Mouse (Mus musculus) midbrain, embryonic 15.5 days (tissue): ENCODE measurements around the gene Gprin1. TPM values are rescaled to one million over a fixed set of nuclear protein-coding genes. Genes with fewer than 3 reads are reported as not detected.
"Not testable (repeated sequence)": the region's sequence is repeated elsewhere in the genome, so short reads cannot be mapped to it uniquely, and the experiment has no call there.

Source experiments
- ATAC-seq: fragments of 200-750 bp; cut with Nextera tagmentation; replicated peaks from 2 replicates; pipeline ENCODE4 v1.8.0; 2017; ENCODE audit warnings: moderate TSS enrichment
- H3K27ac ChIP-seq: fragments of 300-500 bp; sonication (generic); 2 replicates; pipeline ENCODE4 v1.5.1; 2015; ENCODE audit warnings: mild to moderate bottlenecking, inconsistent platforms
- H3K27me3 ChIP-seq: fragments of 300-500 bp; sonication (generic); replicated peaks from 2 replicates; pipeline ENCODE4 v1.6.1; 2015; ENCODE audit warnings: inconsistent platforms
- H3K36me3 ChIP-seq: fragments of 300-500 bp; sonication (generic); replicated peaks from 2 replicates; pipeline ENCODE4 v1.6.1; 2015; ENCODE audit warnings: inconsistent platforms
- H3K4me1 ChIP-seq: fragments of 300-500 bp; sonication (generic); 2 replicates; pipeline ENCODE4 v1.6.1; 2015; ENCODE audit warnings: inconsistent platforms
- H3K4me2 ChIP-seq: fragments of 300-500 bp; sonication (generic); 2 replicates; pipeline ENCODE4 v1.6.1; 2015; ENCODE audit warnings: inconsistent platforms, mild to moderate bottlenecking, moderate library complexity
- H3K4me3 ChIP-seq: fragments of 300-500 bp; sonication (generic); 2 replicates; pipeline ENCODE4 v1.5.1; 2015; ENCODE audit warnings: mild to moderate bottlenecking, inconsistent platforms
- H3K9ac ChIP-seq: fragments of 300-500 bp; sonication (generic); 2 replicates; pipeline ENCODE4 v1.6.1; 2015; ENCODE audit warnings: mild to moderate bottlenecking, inconsistent platforms
- H3K9me3 ChIP-seq: fragments of 300-500 bp; sonication (generic); 2 replicates; pipeline ENCODE4 v1.6.1; 2016; ENCODE audit warnings: inconsistent platforms
- WGBS: fragments of 180-500 bp; shearing (Covaris S2); methylation state at CpG from one replicate; pipeline ENCODE4 v1.1.7; 2015; ENCODE audit warnings: mixed read lengths; 5-methylcytosine and 5-hydroxymethylcytosine counted together
- polyA plus RNA-seq: library from polyadenylated mRNA; unstranded; fragments of >200 nt; fragmentation: Nextera tagmentation; extraction: Ambion mirVana; gene quantifications from 2 replicates; pipeline ENCODE4 v1.2.1, GENCODE M21; 2015

Gene Gprin1
- 26.0 and 32.7 TPM in 2 replicates for polyA plus RNA-seq

GRCm38 (mm10) chr13:54749864-54750411 lies at the start of gene Gprin1:
Gprin1 (minus strand) TSS chr13:54749874.
- H3K4me2 ChIP-seq: peak within 1 kb of the TSS; percentile 74
- peaks cover 62% of the 10 kb centered on the region for H3K4me1 ChIP-seq
- peaks cover 11% of the 10 kb centered on the region; the same call in 1 of the 2 replicates for H3K27me3 ChIP-seq
- H3K4me3 ChIP-seq: peak within 1 kb of the TSS; percentile 67
- H3K27ac ChIP-seq: peak within 1 kb of the TSS; percentile 93
- no peaks in the 10 kb centered on the region for H3K9me3 ChIP-seq
- WGBS: 1% methylated on average over 29 of the region's 29 CpGs
- ATAC-seq: peak; percentile 79
- no peaks in the 10 kb centered on the region for H3K36me3 ChIP-seq
- H3K9ac ChIP-seq: peak within 1 kb of the TSS; percentile 76

DNA sequence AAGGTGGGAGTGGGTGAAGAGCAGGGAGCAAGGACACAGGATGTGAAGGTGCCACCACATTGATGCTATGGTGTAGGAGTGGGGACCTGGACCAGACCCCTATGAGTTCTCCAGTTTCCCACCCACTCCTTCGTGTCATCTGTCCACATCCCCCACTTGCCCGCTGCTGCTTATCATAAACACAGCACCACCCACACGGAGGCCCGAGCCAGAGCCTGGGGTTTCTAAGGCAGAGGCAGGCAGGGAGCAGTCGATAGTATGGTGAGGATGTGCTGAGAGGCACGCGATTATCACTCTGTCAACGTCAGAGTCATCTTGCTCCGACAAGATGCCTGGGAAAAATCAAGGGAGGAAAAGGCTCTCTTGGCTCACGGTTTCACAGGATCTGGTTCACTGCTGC lies 49.1 kb upstream of the Gprin1 start:
- H3K4me2 ChIP-seq: no peak overlapping the region
- no peak overlapping the region for H3K9ac ChIP-seq
- H3K27me3 ChIP-seq: peaks cover 17% of the 10 kb centered on the region
- 75% methylated on average over 10 of the region's 10 CpGs for WGBS
- ATAC-seq: no peak
- no peak overlapping the region for H3K4me3 ChIP-seq
- H3K9me3 ChIP-seq: no peaks in the 10 kb centered on the region
- no peaks in the 10 kb centered on the region for H3K4me1 ChIP-seq
- H3K27ac ChIP-seq: no peak overlapping the region
- H3K36me3 ChIP-seq: no peaks in the 10 kb centered on the region

- peaks cover 17% of the 10 kb centered on the region for H3K27me3 ChIP-seq
- no peak overlapping the region for H3K4me3 ChIP-seq
- no peak overlapping the region for H3K9ac ChIP-seq
- H3K27ac ChIP-seq: no peak overlapping the region
- H3K4me2 ChIP-seq: no peak overlapping the region
- H3K9me3 ChIP-seq: no peaks in the 10 kb centered on the region
- no peaks in the 10 kb centered on the region for H3K4me1 ChIP-seq
- no peaks in the 10 kb centered on the region for H3K36me3 ChIP-seq
- 79% methylated on average over 16 of the region's 16 CpGs for WGBS
- no peak for ATAC-seq
These were observed 48.4 kb upstream of the Gprin1 start for GRCm38 (mm10) chr13:54797861-54798643.

- Histone ChIP-seq H3K36me3 (no peaks in the 10 kb centered on the region), H3K4me1 (no peaks in the 10 kb centered on the region), H3K27me3 (peaks cover 17% of the 10 kb centered on the region), H3K9ac (no peak overlapping the region), H3K4me3 (no peak overlapping the region), H3K27ac (no peak overlapping the region), H3K4me2 (no peak overlapping the region), H3K9me3 (no peaks in the 10 kb centered on the region)
- no peak for ATAC-seq
- 39% methylated on average over 4 of the region's 4 CpGs for WGBS
These were observed 47.7 kb upstream of the Gprin1 start for GRCm38 (mm10) chr13:54797356-54797755.

- 41% methylated on average over 5 of the region's 5 CpGs for WGBS
- no peaks in the 10 kb centered on the region for H3K9me3 ChIP-seq
- no peak overlapping the region for H3K9ac ChIP-seq
- peaks cover 23% of the 10 kb centered on the region for H3K27me3 ChIP-seq
- ATAC-seq: no peak
- H3K4me2 ChIP-seq: no peak overlapping the region
- H3K4me3 ChIP-seq: no peak overlapping the region
- H3K4me1 ChIP-seq: peaks cover 12% of the 10 kb centered on the region
- no peak overlapping the region for H3K27ac ChIP-seq
- no peaks in the 10 kb centered on the region for H3K36me3 ChIP-seq
These were observed 45.2 kb upstream of the Gprin1 start for GRCm38 (mm10) chr13:54794843-54795242.

- H3K4me2 ChIP-seq: no peak overlapping the region
- WGBS: 79% methylated on average over 16 of the region's 16 CpGs
These were observed 44.4 kb upstream of the Gprin1 start for GRCm38 (mm10) chr13:54794002-54794577.

DNA sequence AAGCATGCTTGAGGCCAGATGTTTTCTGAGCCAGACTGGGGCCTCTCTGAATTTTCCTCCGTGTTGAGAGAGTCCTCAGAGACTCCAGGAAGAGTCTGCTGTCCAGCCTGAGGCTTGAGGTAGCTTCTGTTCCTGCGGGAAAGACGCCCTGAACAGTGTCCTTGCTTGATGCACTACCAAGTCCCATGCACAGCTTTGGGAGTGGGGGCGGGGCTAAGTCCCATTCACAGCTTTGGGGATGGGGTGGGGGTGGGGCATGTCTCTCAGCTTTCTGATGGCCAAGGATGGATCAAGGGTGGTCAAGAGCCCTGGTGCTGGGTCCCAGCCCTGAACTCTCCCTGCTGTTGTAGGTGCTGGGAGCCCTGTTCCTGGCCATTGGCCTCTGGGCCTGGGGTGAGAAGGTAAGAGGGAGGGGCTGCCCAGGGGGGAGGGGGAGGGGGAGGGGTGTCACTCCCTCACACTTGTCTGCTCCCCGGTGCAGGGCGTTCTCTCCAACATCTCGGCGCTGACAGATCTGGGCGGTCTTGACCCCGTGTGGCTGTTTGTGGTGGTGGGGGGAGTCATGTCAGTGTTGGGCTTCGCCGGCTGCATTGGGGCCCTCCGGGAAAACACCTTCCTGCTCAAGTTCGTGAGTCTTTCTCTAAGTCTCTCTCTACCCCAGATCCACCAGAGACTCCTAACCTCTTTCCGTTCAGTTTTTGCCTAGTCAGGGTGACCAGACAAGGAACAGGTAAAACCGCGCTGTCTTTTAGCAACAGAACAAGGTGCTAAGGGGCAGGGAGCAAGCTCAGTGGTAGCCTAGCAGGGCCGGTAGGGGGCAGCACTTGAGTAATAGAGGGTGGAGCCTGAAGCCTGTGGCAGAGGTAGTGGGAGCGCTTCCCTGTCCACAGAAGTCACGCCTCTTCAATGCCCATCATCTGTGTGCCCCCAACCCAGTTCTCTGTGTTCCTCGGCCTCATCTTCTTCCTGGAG lies 42.9 kb upstream of the Gprin1 start:
- ATAC-seq: no peak

More at GRCm38 (mm10) chr13:54794002-54794577, 44.4 kb upstream of the Gprin1 start:
- Histone ChIP-seq H3K36me3 (no peaks in the 10 kb centered on the region), H3K4me1 (peaks cover 18% of the 10 kb centered on the region), H3K9ac (no peak overlapping the region), H3K4me3 (no peak overlapping the region), H3K27ac (no peak overlapping the region), H3K9me3 (no peaks in the 10 kb centered on the region), H3K27me3 (peaks cover 23% of the 10 kb centered on the region)
- no peak for ATAC-seq

DNA sequence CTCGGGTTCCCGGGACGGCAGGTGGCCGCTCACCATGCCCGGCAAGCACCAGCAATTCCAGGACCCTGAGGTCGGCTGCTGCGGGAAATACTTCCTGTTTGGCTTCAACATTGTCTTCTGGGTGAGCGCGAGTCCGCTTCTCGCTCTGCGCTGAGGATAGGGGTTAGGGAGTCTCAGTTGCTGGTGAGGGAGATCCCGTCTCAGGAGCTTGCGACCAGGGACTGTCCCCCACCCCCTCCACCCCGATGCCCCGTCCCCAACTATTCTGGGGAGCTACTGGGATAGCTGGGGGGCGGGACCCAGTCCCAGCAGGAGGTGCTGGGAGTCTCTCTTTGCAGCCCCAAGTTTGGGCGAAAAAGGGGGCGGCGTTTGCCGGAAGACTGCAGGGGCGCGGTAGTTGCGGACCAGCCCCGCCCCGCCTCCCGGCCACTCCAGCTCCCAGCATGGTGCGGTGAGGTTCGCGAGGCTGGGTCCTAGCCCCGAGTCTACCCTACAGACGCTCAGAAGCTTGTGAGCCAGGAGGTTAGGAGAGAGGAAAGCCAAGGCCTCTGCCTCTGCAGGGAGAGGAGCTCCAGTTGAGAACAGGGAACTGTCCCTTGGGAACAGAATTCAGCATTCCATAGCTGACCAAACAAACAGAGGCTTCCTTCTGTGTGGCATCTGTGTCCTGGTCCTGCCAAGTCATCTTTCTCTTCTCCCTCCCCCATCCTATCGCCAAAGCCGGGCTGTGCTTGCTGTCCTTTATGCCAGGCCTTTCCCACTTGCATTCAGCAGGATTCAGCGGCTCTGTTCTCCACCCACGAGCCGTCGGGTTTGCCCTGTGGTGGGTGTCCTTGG lies 40.1 kb upstream of the Gprin1 start:
- Histone ChIP-seq H3K4me2 (peak overlapping the region; percentile 97), H3K36me3 (no peaks in the 10 kb centered on the region), H3K27me3 (peaks cover 10% of the 10 kb centered on the region), H3K9me3 (no peaks in the 10 kb centered on the region), H3K27ac (0 out of 2 replicates have a peak overlapping the region, but pooled peaks have one; percentile 40), H3K4me1 (peaks cover 20% of the 10 kb centered on the region), H3K4me3 (peak overlapping the region; percentile 61), H3K9ac (peak overlapping the region; percentile 57)
- under 1% methylated on average over 37 of the region's 38 CpGs for WGBS
- ATAC-seq: peak; percentile 58

More for the DNA sequence above, 42.9 kb upstream of the Gprin1 start:
- Histone ChIP-seq H3K9me3 (no peaks in the 10 kb centered on the region), H3K36me3 (no peaks in the 10 kb centered on the region), H3K4me2 (no peak overlapping the region), H3K27me3 (peaks cover 16% of the 10 kb centered on the region), H3K4me3 (no peak overlapping the region), H3K27ac (no peak overlapping the region), H3K9ac (no peak overlapping the region), H3K4me1 (peaks cover 20% of the 10 kb centered on the region)
- WGBS: 26% methylated on average over 21 of the region's 21 CpGs

GRCm38 (mm10) chr13:54788740-54789560 lies 39.3 kb upstream of the Gprin1 start, which contains the start of gene Tspan17:
Tspan17 (plus strand) TSS chr13:54789377.
- peaks cover 6% of the 10 kb centered on the region for H3K27me3 ChIP-seq
- H3K36me3 ChIP-seq: no peaks in the 10 kb centered on the region
- 0 out of 2 replicates have a peak within 1 kb of the TSS, but pooled peaks have one; percentile 40 for H3K27ac ChIP-seq
- peaks cover 20% of the 10 kb centered on the region for H3K4me1 ChIP-seq
- H3K9me3 ChIP-seq: no peaks in the 10 kb centered on the region
- peak; percentile 84 for ATAC-seq
- H3K4me2 ChIP-seq: peak within 1 kb of the TSS; percentile 97
- WGBS: 3% methylated on average over 49 of the region's 49 CpGs
- H3K4me3 ChIP-seq: peak within 1 kb of the TSS; percentile 61
- peak within 1 kb of the TSS; percentile 57 for H3K9ac ChIP-seq

- H3K9me3 ChIP-seq, ATAC-seq: not testable (repeated sequence)
- 51% methylated on average over 2 of the region's 2 CpGs for WGBS
These were observed 37.9 kb upstream of the Gprin1 start for GRCm38 (mm10) chr13:54787591-54787990.

More at GRCm38 (mm10) chr13:54787591-54787990, 37.9 kb upstream of the Gprin1 start:
- not testable (repeated sequence) for H3K36me3 ChIP-seq, H3K9ac ChIP-seq, H3K4me3 ChIP-seq, H3K27ac ChIP-seq, H3K4me2 ChIP-seq, H3K27me3 ChIP-seq
- peaks cover 20% of the 10 kb centered on the region for H3K4me1 ChIP-seq
